Mouse (Mus musculus) G1E (cell line): ENCODE data around the gene Nlgn1.

ENCODE experiments used
- CTCF ChIP-seq: IDR thresholded peaks from 2 replicates; pipeline ENCODE4 v1.5.1; 2012; ENCODE audit warnings: low read depth, low read length, inconsistent platforms, mixed read lengths
- GATA1 ChIP-seq: IDR thresholded peaks from 2 replicates; pipeline ENCODE4 v1.6.1; 2012; ENCODE audit warnings: borderline replicate concordance, low read length, inconsistent platforms, mixed read lengths
- GATA2 ChIP-seq: IDR thresholded peaks from 2 replicates; pipeline ENCODE4 v1.6.1; 2012; ENCODE audit warnings: low read depth, low read length, inconsistent platforms, borderline replicate concordance
- POLR2AphosphoS5 ChIP-seq: IDR thresholded peaks from 2 replicates; pipeline ENCODE4 v1.6.1; 2012; ENCODE audit warnings: low read depth, low read length, inconsistent platforms; ENCODE audit not compliant: insufficient replicate concordance
- TAL1 ChIP-seq: conservative IDR thresholded peaks from 2 replicates; pipeline ENCODE4 v1.6.1; 2012; ENCODE audit warnings: low read depth, low read length, inconsistent platforms, mixed read lengths

DNA sequence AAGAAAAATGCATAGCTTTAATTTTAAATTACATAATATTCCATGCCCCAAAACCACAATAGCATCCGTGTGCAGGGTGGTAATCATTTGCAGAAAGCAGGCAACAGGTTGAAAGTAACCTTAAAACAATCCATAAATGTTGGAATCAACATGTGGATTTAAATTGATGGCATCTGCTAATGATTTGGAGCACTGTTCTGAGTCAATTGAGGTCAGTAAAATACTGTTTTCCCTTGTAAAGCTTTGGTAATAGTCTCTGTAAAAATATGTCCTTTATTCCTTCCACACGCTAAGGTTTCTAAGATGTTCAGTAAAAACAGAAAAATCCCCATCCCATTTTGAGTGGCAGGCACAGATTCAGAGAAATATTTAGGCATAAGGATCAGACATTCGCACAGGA, 888.6 kb downstream of the Nlgn1 start:
- TF ChIP-seq CTCF (no peak), GATA1 (no peak), POLR2AphosphoS5 (no peak), TAL1 (no peak), GATA2 (no peak)
